Mouse (Mus musculus): ENCODE measurements around the gene Rtn4ip1. TPM values are rescaled to one million over a fixed set of nuclear protein-coding genes. Genes with fewer than 3 reads are reported as not detected.

Rtn4ip1 gene
- total RNA-seq (2023) = 14.8 TPM

GRCm38 (mm10) chr10:43901578-43902194 lies at the start of gene Rtn4ip1, which contains the start of gene Qrsl1:
Gene Rtn4ip1 (plus strand): TSS chr10:43901807.
Gene Qrsl1 (minus strand): TSS chr10:43901745.

Other genes starting within 250 kb of the Rtn4ip1 start
- gene Qrsl1, start 62 bp upstream of the Rtn4ip1 start, total RNA-seq (2023) = 19.2 TPM
- gene Crybg1, start 247.0 kb downstream of the Rtn4ip1 start, total RNA-seq (2023) = 74.3 TPM

All from CD4-positive naive resting alpha-beta T cell, adult 76 days (primary cell).